Mouse (Mus musculus) testis, postnatal 14 days (tissue): ENCODE data around the gene Chd2.
"Not testable (repeated sequence)": the region's sequence is repeated elsewhere in the genome, so short reads cannot be mapped to it uniquely, and the experiment has no call there.

Experiments used
- DNase-seq: peaks from one replicate; pipeline ENCODE4 v3.0.0; 2021; ENCODE audit warnings: low spot score

Gene Chd2

GRCm38 (mm10) chr7:73539116-73539682 lies 2.4 kb downstream of the Chd2 start:
- DNase-seq: no peak

DNA sequence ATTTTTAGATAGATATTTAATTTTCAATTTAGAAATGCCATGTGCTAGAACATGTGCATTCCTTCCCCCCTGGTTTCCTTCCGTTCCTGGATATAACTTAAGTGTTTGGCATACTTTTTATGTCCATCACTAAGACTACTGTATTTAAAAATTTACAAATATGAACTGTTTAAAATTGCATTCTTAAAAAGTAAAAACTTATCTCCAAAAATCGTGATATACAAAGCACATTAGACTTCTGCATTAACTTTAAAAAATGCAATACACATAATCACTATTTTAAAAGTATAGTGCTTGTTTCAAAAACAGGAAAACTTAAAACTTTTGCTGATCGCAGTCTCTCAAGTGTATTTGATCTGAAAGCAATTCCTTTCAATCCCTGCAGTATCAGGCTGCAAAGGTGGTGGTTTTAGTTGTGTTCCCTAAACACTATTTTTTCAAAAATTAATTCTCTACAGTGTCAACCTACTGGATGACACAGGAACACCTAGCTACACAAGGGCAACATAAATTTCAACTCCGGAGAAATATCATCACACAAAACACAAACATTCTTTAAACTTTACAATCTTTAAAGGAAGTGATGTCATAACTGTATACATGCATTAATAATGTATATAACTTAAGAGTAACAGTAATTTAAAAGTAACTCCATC lies 3.1 kb downstream of the Chd2 start:
- no peak for DNase-seq

GRCm38 (mm10) chr7:73537634-73538423 lies 3.8 kb downstream of the Chd2 start:
- DNase-seq: peak; percentile 100

- no peak for DNase-seq
Observed at GRCm38 (mm10) chr7:73537228-73537627, 4.4 kb downstream of the Chd2 start.

GRCm38 (mm10) chr7:73536579-73536978 lies 5.1 kb downstream of the Chd2 start:
- no peak for DNase-seq

DNA sequence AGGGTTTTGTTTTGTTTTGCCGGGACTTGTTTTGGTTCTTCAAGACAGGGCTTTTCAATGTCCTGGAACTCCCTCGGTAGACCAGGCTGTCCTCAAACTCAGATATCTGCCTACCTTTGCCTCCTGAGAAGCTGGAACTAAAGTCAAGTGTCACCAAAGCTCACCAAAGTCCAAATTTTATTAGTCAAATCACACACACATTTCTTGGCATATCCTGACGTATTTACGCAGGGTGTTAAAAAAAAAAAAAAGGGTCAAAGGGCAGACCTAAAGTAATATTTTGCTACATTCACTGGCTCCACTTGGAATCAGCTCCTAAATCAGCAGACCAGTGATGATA lies 5.8 kb downstream of the Chd2 start:
- no peak for DNase-seq

DNA sequence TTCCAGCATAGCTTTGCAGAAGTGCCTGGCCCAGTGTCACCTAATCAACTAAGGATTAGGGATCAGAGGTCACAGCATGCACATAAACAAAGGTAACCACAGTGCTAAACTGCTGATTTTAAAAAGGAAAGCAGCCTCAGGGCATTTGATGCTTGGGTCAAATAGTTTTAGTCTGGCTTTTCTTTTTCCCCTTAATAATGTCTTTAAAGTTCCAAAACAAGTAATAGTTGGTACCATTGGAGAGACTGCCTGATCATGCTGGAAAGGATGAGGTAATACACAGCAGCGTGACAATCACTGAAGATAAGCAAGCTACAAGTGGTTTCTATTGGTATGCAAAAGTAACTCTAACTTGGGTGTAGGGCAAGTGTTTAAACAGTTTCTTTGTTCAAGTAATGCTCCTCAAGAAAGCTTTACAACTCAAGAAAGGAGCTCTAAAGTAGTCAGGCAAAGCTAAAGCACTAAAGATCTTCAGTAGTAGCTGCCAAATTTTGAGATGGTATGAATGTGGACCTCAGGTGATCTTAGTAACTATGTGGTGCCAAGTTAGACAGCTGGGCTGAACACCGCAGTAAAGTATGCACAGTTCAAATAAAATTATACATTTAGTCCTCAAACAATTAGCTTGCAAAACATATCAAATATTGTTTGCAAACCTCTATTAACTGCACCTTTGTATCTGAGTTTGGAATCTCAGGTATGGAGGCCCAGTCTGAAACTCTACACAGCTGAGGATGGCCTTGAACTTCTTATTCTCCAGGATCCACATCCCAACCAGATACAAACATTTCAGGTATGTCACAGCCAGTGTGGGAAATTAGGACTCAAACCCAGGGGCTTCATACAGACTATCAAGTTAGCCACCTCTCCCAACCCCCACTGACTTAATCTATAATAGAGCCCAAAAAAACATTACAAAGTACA lies 6.4 kb downstream of the Chd2 start:
- no peak for DNase-seq

DNA sequence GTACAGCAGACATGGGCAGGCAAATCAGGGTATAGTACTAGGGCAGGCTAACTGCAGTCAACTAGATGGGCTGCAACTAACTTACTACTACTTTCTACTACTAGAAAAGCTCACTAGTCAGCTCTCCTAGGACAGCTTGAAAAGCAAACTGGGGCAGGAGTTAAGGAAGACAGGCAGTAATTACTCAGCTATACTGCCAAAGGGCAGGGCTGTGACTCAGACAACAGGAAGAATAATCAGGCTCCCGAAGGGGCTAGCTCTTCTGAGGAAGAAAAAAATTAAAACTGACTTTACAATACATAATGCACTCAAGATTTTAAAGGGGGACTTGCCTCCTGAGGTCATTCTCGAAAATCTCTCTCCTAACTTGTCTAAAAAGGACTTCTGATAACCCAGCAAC lies 8.2 kb downstream of the Chd2 start:
- no peak for DNase-seq

GRCm38 (mm10) chr7:73532916-73533315 lies 8.7 kb downstream of the Chd2 start:
- DNase-seq: no peak

- DNase-seq: no peak
Observed at GRCm38 (mm10) chr7:73532139-73532538, 9.5 kb downstream of the Chd2 start.

- no peak for DNase-seq
Observed at GRCm38 (mm10) chr7:73531506-73532093, 10.0 kb downstream of the Chd2 start.

DNA sequence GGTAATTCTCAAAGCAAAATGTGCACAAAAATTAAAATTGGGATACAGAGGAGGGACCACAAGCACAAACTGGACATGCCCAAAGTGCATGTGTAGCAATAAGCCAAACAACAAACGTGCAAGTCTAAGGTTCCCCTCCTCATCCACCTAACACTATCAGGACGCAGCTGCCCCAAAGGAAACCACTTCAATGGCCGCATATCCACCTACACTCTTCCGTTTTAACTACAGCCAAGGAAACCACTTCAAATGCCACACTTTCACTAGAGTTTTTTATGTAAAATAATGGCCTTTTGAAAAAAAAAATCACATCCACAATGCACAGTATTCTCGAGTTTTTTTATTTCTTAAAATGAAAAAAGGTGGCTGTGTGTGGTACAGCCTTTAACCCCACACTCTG lies 10.8 kb downstream of the Chd2 start:
- DNase-seq: no peak

- no peak for DNase-seq
Observed at GRCm38 (mm10) chr7:73530164-73530563, 11.5 kb downstream of the Chd2 start.

DNA sequence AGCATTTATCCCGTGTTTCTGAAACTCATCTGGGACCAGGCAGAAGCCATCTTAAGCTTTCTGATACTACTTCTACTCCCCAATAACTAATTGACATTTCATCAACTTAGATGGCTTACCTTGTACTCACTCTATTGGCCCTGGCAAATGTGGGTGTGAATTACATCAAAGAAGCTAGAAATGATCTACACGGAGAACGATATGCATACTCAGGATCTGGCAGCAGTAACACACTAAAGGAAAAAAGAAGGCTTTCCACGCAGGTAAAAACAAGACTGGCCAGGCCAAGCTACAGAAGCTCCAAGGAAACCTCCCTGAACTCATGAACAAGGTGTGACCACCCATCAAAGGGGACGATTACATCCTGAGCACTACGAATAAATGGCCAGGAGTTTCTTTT lies 12.4 kb downstream of the Chd2 start:
- DNase-seq: no peak

DNA sequence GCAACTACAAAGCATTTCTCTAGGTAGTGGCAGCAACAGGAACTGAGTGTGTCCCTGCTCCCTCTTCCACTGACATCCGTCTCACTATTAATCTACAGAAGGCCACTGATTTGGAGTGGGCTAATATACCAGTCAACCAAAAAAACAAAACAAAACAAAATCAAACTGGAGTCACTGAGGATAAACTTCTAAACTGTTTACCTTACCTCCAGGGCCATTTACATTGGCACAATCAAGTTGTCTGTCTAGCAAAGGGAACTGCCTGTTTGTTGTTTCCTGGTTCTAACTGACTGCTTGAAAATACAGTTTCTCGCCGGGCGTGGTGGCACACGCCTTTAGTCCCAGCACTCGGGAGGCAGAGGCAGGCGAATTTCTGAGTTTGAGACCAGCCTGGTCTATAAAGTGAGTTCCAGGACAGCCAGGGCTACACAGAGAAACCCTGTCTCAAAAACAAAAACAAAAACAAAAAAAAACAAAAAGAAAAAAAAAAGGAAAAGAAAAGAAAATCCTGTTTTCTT lies 13.2 kb downstream of the Chd2 start:
- DNase-seq: not testable (repeated sequence)

DNA sequence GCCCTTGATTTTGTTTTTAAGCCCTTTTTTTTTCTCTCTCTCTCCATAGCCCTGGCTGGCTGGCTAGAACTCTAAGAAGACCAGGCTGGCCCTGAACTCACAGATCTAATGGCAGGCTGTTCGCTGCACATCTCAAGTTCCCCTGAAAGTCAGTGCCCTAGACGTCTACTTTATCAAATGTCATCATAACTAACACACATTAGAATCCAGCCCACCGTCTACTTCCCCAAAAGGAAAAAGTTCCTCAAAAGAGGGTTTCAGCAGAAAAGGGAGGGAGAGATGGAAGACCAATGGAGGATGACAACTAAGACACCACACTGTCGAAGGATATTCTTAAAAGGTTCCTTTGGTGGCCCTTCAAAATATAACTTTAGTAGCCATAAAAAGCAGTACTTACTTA lies 14.4 kb downstream of the Chd2 start:
- no peak for DNase-seq

GRCm38 (mm10) chr7:73524454-73524952 lies 17.1 kb downstream of the Chd2 start:
- no peak for DNase-seq

GRCm38 (mm10) chr7:73523608-73524259 lies 17.9 kb downstream of the Chd2 start:
- DNase-seq: no peak

GRCm38 (mm10) chr7:73523183-73523582 lies 18.4 kb downstream of the Chd2 start:
- no peak for DNase-seq

GRCm38 (mm10) chr7:73521277-73522193 lies 20.1 kb downstream of the Chd2 start:
- no peak for DNase-seq
